Mouse (Mus musculus): ENCODE measurements at regions not wholly inside any gene's neighbourhood (a gene's known extent, or its start where the extent isn't known, plus 50 kb on each side); places are given as distances from the start of the nearest gene placed in this dataset.
"Not testable (repeated sequence)": the region's sequence is repeated elsewhere in the genome, so short reads cannot be mapped to it uniquely, and the experiment has no call there.

GRCm38 (mm10) chr1:112245437-112245836, 380.7 kb upstream of the Dsel start:
- DNase-seq (ENCODE audit: low spot score in 2 of 2) = no peak
- intact Hi-C loops (cut with DNase I) = no loop called here

- DNase-seq (ENCODE audit: low spot score in 2 of 2); intact Hi-C loops (cut with DNase I): not testable (repeated sequence)
Measured at GRCm38 (mm10) chr1:112225531-112225930, 360.8 kb upstream of the Dsel start.

GRCm38 (mm10) chr1:112192604-112193003, 327.9 kb upstream of the Dsel start:
- DNase-seq (ENCODE audit: low spot score in 2 of 2) = peak in 1 of 2 experiments; percentile 33
- intact Hi-C loops (cut with DNase I) = no loop called here

- intact Hi-C loops (cut with DNase I) = no loop called here
- no peak for DNase-seq (ENCODE audit: low spot score in 2 of 2)
Measured at GRCm38 (mm10) chr1:112180446-112180845, 315.7 kb upstream of the Dsel start.
